Mouse (Mus musculus): ENCODE measurements at regions not wholly inside any gene's neighbourhood (a gene's known extent, or its start where the extent isn't known, plus 50 kb on each side); places are given as distances from the start of the nearest gene placed in this dataset.

DNA sequence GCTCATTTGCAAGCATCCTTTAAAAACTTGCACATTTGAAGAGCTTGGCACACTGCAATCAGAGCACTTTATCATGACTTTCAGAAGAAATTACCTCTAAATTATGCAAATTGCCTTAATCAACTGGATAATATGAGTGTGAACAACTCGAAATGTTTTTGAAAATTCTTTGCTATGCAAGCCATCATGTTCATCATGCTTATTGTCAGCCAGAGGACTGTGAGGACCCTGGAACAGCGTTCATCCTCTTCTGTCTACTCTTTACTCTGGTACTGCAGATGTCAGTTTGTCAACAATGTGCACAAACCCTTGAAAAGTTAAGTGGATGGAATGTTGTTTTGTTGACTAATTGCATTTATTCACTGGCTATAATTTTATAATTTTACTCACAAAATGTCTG, 1899.9 kb upstream of the Slc39a10 start:
- DNase-seq = no peak

DNA sequence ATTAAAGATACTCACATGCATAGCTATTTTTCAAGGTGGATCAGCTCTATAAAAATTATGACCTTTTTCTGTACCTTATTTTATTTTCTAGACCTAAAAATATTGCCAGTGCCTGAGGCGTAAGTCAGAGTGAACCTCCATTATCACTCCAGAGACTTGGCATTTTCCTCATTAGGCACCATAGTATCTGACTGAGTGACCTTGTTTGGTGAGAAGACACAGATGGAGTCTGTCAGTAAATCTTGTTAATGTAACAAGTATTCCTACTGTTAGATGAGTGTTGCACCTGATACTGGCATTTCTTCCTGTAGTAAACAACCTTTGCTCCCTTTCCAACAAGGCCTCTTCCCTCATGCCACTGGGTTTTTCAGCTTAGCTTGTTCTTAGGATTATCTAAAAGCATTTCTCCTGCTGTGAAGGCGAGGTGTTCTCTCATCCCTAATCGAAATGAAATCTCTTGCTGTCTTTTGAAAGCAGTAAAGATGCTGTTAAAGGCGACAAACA, 1860.7 kb upstream of the Slc39a10 start:
- peak; percentile 37 for DNase-seq

DNA sequence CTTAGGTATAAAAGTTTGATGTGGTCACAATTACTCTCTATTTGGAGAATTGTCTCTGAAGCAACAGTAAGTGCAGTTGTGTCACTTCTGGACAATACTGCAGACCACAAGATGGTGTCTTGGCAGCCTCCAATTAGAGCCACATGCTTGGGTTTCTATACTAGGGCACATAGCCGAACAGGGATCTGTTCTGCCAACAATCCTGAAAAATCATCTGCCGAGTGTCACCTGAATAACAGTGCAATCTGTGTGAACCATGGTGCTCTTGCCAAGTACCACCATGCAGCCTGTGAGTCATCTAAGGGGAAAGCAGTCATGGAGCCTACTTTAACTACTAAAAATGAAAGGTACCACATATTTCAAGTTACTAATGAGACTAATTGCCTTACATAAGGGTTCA, 1840.9 kb upstream of the Slc39a10 start:
- peak; percentile 88 for DNase-seq

DNA sequence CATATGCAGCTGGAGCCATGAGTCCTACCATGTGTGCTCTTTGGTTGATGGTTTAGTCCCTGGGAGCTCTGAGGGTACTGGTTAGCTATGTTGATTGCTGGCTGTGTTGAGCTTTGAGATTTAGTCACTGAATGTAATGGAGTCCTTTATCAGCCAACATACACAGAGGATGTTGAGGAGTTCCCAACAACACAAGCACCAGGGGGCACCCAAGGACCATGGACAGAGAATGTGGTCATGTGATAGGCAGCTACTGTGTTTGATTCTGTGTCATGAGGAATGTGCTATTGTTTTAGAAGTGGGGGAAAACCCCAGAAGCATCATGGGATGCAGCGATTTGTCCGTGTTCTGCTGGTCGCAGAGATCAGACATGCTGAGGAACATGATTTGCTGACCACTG, 1816.0 kb upstream of the Slc39a10 start:
- peak; percentile 27 for DNase-seq
